Mouse (Mus musculus) layer of hippocampus, adult 9-10 months (tissue): ENCODE results near the gene Pcmt1.

Source experiments
- DNase-seq: peaks from one replicate; pipeline ENCODE4 v3.0.0; 2022; ENCODE audit warnings: low spot score

Gene Pcmt1

DNA sequence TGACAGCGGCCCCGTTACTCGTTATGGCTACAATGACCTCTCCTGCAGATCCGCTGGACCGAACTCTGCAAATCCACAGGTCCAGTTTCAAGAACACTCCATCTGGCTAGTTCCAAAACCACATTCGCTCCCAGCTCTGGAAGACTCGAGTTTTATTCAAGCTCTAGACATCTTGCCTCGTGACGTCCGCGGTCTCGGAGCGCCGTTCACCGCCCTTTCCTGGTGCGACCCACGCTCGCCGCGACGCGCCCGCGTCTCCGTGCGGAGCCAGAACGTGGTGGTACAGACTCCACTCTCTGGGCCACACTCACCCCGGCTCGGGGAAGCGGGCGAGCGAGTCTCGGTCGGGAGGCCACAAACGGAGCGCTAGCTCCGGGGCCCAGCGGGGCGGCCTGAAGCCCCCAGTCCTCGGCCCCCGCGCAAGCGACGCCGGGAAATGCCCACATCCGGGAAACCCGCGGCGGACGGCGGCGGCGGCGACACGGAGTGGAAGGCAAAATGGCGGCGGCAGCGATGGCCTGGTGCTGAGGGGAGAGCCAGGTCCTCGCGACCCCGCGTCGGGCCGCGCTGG lies at the start of gene Pcmt1, which contains the start of gene Lats1:
Gene Pcmt1, minus strand, starts transcription at position 406 of the 571 bp plus-strand sequence.
Gene Lats1, plus strand, starts transcription at position 484 of the 571 bp plus-strand sequence.
- DNase-seq: peak; percentile 50

DNA sequence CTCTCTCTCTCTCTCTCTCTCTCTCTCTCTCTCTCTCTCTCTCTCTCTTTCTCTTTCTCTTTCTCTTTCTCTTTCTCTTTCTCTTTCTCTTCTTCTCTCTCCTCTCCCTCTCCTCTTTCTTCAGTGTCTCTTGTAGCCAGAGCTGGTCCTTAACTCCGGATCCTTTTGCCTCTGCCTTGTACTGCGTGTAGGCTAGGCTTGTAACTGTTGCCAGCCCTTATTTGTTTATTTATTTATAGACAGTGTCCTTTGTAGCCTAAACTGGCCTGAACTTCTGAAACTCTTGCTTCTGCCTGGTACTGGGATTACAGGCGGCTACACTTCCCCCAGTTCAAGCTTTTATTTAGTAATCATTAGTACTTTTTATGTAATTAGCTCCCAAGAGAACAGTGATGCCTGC lies 46.1 kb upstream of the Pcmt1 start:
- DNase-seq: no peak

DNA sequence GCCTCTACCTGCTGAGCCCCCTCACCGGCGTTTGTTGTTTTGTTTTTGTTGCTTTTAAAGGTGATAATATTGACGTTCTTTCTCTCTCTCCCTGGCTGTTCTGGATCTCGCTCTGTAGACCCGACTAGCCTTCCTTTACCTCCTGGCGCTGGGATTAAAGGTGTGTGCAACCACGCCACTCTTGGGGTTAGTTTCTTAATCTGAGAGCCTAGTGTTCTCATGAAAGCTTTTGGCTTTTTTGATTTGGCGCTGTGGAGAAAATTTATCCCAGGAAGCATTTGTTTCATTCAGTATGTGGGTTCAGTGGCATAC lies 45.5 kb upstream of the Pcmt1 start:
- no peak for DNase-seq

DNA sequence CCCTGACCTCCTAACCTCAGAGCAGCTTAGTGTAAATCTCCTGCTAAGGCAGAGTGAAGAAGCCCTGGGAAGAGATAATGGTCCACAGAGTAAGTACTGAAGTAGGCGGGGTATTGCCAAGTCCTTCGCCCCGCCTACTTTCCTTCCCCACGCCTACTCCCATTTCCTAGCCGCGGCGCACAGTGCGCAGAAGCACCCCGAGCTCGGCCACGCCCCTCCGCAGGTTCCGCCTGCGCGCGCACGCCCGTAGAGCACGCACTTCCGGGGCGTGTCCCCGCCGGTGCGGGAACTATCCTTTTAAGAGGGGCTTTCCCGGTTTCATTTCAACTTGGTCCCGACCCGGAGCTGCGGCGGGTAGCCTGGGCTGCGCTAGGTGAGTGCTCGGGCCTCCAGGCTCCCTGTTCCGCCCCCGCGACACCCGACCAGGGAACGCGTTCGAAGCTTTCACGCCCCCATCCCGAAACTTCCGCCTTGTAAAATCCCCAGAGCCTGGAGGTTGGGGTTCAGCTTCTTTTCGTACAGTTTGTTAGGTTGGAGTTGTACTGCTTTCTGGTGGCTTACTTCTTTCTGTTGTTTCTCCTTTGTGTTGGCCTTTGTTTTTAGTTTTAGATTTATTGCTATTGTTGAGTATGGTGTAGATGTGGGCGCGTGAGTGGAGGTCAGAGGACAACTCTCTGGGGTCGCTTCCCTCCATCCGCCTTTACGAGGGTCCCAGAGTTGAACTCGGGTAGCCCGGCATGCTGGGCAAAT lies 45.0 kb upstream of the Pcmt1 start, which contains the start of gene Katna1:
Gene Katna1, plus strand, starts transcription at position 250 of the 750 bp plus-strand sequence.
- DNase-seq: peak; percentile 73

DNA sequence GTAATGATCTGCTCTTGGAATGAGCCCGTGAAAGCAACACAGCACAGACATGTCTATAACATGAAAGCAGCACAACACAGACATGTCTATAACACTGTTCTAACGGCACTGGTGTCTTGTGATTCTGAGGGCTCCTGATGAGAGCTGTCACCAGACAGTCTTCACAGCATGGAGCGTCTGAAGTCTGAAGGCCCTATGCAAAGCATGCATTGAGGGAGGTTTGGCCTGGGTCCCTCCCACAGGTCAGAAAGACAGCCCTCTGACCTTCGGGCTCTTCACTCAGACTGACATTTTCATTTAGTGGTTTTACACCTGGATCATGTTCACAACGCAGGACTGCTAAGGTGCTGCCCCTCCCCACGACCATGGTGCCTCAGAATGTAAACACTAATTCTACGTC lies 34.1 kb upstream of the Pcmt1 start:
- no peak for DNase-seq

DNA sequence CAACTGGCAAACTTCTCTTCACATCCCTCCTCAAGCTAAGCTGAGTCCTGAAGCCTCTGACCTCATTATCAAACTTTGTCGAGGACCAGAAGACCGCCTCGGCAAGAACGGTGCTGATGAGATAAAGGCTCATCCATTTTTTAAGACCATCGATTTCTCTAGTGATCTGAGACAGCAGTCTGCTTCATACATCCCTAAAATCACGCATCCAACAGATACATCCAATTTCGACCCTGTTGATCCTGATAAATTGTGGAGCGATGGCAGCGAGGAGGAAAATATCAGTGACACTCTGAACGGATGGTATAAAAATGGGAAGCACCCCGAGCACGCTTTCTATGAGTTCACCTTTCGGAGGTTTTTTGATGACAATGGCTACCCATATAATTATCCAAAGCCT lies 31.6 kb upstream of the Pcmt1 start:
- no peak for DNase-seq

DNA sequence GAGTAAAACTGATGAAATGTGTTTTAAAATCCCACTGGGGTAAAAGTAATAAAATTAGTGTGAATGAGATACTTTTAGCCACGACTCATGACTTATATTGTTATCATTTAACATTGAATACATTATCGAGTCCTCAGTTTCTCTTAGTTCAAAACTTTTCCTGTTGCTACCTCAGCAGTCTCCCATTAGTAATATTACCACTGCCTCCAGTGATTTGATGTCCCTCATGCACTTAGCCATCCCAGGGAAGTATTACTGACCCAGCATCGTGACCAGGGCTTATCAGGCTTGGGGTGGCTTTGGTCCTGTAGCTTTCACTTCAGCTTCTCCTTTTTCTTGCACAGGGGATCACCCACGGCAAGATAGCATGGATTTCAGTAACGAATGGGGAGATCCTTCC lies 29.2 kb upstream of the Pcmt1 start:
- DNase-seq: no peak

DNA sequence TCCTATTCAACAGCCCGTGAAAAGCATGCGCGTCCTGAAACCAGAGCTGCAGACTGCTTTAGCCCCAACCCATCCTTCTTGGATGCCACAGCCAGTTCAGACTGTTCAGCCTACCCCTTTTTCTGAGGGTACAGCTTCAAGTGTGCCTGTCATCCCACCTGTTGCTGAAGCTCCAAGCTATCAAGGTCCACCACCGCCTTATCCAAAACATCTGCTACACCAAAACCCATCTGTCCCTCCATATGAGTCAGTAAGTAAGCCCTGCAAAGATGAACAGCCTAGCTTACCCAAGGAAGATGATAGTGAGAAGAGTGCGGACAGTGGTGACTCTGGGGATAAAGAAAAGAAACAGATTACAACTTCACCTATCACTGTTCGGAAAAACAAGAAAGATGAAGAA lies 21.6 kb upstream of the Pcmt1 start:
- no peak for DNase-seq

DNA sequence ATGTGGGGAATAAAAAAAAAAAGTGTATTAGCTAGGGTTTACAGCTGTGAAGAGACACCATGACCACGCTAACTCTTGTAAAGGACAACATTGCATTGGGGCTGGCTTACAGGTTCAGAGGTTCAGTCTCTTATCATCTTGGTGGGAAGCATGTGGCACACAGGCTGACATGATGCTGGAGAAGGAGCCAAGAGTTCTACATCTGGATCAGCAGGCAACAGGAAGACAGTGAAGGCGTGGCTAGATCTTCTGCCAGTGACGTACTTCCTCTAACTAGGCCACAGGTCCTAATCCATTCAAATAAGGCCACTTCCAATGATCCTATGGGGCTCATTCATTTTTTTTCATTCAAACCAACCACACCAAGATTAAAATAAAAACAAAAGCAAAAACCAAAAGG lies 19.2 kb upstream of the Pcmt1 start:
- DNase-seq: no peak

DNA sequence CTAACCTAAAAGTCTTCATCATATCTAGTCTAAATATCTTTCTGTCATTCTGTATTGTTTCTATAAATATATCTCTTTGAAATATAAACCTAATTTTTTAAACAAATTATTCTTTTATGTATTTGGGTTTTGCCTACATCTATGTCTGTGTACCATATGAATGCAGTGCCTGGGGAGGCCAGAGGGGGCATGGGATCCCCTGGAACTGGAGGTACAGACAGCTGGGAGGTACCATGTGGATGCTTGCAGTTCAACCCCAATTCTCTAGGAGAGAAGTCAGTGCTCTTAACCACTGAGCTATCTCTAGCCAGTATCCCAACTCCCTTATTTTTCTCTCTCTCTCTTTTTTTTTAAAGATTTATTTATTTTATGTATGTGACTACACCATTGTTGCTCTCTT lies 14.3 kb upstream of the Pcmt1 start:
- no peak for DNase-seq

DNA sequence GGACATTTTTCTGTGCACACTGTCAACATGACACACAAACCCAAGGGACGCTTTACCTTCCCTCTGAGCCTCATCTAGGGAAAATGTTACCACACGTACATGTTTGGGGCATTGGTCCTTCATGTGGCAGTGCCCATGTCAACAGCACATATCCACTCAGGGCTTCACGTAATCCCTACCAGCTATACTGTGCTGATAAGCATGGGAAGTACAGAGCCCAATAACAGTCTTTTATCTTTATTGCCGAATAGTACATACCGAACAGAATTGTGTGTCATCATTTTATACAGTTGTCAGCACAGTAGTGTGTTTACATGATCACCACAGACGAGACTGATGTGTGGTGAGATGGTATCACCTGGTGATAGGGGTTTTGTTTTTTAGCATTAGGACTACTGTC lies 6.0 kb upstream of the Pcmt1 start:
- DNase-seq: no peak

DNA sequence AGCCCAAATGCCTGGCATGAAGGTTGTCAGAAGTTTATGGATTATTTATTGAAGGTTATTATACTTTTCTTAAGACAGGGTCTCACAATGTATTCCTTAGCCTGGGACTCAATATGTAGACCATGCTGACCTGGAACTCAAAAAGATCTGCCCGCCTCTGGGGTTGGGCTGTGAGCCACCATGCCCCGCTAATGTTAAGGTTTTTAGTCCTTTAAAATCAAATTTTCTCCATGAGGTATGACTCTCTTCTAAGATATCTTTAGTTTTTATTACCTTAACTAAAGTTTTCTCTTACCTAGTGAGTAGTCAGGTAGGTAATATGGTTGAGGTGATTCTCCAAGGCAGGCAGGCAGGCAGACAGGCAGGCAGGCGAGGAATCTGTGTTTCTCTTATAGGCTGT lies 1.3 kb upstream of the Pcmt1 start:
- no peak for DNase-seq

DNA sequence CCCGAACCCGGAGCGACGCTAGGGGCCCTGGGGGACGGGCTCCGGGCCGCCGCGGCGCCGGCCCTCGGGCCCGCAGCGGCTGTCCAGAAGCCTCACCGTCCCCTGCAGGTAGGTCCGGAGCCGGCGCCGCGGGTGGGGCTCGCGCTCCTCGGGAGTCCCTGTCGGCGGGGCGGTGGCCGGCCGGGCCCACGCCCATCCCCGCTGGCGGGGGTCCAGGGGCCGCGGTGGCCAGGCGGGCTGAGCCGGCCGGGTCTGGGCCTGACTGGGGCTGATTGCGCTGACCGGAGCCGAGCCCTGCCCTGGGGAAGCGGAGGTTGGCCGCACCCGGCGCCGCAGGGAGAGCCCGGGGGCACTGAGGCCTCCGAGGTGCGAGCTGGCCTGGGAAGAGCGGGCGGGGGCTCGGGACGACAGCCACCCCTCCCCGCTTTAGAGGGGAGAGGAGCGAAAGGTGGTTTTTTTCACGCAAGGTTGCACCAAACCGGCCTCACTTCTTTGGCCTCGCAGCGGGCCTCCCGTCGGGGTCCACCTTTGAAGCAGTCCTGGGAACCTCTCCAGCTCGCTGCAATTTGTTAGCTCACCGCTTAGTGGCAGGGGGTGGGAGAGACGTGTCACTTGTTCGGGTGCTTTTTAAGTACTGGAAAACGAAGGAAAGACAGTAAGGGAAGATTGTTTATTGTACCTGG lies 548 bp upstream of the Pcmt1 start:
- DNase-seq: no peak

DNA sequence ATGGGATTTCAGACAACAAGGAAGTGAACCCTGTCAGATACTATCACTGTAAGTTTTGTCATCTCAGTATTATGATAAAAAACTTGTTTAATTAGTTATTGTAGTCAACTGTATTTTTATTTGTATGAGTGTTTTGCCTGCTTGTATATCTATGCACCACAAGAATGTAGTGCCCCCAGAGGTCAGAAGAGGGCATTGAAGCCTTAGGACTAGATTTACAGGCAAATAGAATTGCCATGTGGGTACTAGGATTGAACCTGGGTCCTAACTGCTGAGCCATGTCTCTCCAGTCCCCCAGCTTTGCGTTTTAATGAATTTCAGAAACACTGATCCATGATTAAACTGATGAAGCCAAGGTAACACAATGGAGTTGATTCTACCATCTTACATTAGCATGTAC lies 7.3 kb downstream of the Pcmt1 start:
- no peak for DNase-seq

DNA sequence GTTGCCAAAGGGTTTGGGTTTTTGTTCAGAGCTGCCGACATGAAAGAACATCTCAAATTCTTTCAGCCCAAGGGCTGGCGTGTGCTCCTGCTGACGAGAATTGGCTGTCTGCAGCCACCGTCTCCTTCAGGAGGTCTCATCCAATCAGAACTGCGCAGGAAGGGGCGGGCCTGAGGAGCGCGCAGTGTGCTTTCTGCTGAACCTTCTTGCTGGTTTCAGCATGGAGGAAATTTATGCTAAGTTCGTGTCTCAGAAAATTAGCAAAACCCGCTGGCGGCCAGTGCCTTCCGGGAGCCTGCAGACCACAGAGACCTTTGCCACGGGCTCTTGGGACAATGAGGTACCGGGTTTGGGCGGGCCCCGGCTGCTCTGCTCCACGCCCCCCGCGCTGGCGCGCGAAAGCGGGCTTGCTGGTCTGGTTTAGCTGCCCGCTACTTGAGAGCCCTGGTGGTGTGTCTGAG lies 13.6 kb downstream of the Pcmt1 start, which contains the start of gene Nup43:
Gene Nup43, plus strand, starts transcription at position 162 of the 461 bp plus-strand sequence.
- DNase-seq: peak; percentile 82

DNA sequence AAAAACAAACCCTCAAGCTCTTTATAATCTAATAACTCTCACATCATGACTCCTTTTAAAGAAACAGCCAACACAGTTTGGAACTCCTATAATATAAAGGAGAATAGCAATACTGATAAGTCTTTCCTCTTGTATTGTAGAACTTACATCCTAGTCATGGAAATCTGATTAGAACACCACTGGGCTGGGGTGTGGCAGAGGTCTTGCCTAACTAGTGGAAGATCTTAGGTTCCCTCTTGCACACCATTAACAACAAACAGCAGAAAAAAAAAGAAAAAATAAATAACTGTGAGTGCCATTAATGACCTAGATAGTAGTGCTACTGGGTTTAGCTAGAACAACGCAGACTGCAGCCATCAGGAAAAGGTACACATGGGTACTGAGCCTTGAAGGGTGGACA lies 16.0 kb downstream of the Pcmt1 start:
- DNase-seq: no peak

DNA sequence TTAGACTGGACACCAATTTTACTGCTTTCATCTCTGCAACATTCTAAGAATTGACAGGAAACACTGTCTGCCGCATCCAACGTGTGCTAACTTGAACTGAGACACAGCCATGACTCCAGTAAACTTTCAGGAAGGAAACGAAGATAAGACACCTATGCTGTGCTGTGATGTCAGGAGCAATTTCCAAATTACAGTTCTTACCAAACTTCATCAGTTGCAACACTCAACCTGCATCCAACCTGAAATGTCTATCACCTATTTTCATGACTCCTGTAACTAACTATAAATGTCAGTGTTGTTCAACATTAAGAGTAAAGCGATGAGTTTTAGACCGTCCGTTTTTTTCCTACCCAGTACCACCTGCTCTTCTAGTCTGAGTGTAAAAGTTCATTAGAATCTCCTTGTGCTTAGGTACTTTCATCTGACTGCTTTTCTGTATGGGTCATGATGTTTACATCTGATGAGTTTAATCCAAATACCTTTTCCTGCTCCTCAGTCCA lies 16.9 kb downstream of the Pcmt1 start:
- no peak for DNase-seq

DNA sequence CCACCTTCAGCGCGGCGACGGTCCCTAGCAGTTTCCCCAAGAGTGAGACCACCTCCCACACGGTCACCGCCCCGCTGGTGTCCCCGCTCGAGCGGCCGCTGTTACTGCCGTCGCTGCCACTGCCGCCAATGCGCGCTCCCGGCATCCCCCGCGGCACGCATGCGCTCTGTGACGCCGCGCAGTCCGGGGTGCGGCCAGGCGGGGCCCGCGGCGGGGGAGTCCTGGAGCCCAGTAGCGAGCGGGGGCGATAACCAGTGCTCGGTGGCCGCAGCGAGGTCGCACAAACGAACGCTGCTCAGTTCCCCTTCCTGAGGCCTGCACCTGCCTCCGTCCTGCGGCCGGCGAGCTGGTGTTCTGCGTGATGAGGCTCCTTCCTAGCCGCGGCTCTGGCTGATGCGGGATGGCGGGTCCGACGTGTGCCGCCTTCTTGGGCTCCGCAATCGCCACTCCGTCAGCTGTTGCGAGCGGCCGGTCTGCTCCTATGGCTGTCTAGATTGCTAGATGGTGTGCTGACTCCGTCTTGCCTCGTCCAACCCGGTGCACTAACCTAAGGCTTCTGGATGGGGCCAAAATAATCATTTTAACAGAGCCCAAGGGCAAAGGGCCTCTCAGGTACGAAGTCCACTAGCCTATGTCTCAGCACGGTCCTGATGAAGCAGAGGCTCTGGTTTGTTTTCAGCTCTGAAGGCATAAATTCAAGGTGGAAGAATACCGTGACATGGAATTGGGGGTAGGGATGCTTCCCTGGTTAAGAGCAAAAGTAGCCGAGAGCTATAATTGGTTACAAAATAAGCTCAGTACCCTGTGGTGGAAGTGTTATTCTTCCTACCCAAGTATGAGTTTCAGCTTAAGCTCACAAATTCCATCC lies 17.5 kb downstream of the Pcmt1 start:
- peak; percentile 77 for DNase-seq

DNA sequence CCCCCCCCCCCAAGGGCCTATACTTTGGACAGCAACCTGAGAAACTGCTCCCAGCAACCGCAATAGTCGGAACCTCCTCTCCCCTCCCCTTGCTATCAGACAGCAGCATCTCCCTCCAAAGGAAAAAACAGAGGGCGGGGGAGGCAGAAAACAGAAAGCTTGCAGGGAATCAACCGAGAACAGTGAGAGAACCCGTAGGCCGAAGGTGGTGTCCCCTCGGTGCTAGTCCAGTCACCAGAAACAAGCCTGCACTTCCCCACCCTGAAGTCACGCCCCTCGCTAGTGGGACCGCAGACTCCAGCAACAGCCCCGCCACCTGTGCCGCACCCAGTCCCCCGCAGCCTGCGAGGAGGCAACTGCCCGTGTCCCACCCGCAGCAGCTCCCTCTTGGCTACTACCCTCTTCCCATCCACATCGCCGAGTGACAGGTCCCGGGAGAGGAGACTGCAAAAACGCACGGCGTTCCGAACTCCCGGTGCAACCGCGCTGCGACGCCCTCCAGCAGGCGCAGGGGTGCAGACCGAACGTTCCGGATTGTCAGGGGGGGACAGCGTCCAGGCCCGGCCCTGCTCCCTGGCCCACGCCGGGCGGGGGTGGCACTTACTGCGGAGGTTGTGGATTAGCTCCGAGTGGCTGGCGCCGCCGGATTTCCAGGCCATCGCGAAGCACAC lies 18.3 kb downstream of the Pcmt1 start:
- peak; percentile 47 for DNase-seq

DNA sequence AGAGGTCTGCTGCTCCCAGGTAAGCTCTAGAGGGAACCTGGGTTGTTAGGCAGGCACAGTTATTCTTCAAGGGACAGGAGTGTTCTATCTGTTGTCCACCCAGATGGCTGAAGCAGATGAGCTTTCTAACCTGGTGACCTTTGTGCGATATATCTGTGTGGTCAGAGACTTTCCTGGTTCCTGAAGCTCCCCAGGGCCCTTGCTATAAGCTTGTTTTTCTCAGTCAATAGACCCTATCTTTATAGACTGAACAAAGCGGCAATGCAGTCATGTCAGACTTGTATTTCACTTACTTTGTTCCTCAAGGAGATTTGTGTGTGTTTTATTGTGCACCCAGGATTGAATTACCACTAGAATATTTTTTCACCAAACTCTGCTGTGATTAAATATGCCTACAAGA lies 29.9 kb downstream of the Pcmt1 start:
- DNase-seq: no peak

DNA sequence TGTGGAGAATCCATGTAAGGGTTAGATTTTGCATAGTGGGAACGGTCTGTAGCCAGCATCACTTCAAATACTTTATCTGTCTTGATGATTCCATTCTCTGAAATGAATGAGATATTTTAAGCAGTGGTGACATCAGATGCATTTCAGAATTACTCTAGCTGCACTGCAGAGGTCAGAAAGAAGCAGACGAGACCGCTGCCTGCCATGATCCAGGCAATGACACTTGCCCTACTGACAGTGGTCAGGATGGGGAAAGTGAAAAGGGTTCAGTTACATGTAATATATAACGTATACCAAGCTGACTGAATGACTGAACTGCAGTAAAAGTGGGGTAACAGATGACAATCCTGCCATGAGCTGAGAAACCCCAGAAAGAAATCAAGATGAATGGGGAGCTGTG lies 31.9 kb downstream of the Pcmt1 start:
- no peak for DNase-seq

DNA sequence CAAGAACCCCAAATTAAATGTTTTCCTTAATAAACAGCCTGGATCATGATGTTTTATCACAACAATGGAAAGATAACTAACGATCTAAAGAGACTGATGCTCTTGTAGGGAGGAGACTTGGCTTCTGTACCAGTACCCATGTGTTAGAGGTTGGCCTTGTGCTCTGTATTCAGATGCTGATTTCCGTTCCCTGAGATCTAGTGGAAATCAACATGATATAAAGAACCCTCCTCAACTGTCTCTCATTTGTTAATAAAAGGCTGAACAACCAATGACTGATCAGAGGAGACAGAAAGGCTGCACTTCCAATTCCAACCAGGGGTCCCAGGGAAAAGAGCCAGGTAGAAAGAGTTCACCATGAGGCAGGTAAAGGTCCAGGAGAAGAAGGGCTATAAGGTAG lies 35.0 kb downstream of the Pcmt1 start:
- no peak for DNase-seq
